Mouse (Mus musculus) brain, embryonic 14.5 days (tissue): ENCODE measurements around the gene Card10. TPM values are rescaled to one million over a fixed set of nuclear protein-coding genes. Genes with fewer than 3 reads are reported as not detected.

ENCODE experiments used
- DNase-seq: peaks from one replicate; pipeline ENCODE4 v3.0.0-alpha.2; 2011; ENCODE audit warnings: low read depth
- CTCF ChIP-seq: fragments of 200-500 bp; IDR thresholded peaks from 2 replicates; pipeline ENCODE4 v1.5.1; 2012; ENCODE audit warnings: inconsistent platforms, mild to moderate bottlenecking, moderate library complexity, borderline replicate concordance; ENCODE audit not compliant: insufficient read depth, insufficient read length; ENCODE audit errors: extremely low read depth
- POLR2A ChIP-seq: fragments of 200-500 bp; IDR thresholded peaks from 2 replicates; pipeline ENCODE4 v1.6.1; 2012; ENCODE audit warnings: mild to moderate bottlenecking, inconsistent platforms, borderline replicate concordance; ENCODE audit not compliant: poor library complexity, insufficient read depth, insufficient read length, severe bottlenecking; ENCODE audit errors: extremely low read depth
- polyA plus RNA-seq: library from polyadenylated mRNA; depleted of rRNA; stranded (reverse); fragments of >200 nt; gene quantifications from 2 replicates; pipeline ENCODE4 v1.2.3, GENCODE M21; 2012

The Card10 gene
- polyA plus RNA-seq, 1 experiment: 5.5 TPM

DNA sequence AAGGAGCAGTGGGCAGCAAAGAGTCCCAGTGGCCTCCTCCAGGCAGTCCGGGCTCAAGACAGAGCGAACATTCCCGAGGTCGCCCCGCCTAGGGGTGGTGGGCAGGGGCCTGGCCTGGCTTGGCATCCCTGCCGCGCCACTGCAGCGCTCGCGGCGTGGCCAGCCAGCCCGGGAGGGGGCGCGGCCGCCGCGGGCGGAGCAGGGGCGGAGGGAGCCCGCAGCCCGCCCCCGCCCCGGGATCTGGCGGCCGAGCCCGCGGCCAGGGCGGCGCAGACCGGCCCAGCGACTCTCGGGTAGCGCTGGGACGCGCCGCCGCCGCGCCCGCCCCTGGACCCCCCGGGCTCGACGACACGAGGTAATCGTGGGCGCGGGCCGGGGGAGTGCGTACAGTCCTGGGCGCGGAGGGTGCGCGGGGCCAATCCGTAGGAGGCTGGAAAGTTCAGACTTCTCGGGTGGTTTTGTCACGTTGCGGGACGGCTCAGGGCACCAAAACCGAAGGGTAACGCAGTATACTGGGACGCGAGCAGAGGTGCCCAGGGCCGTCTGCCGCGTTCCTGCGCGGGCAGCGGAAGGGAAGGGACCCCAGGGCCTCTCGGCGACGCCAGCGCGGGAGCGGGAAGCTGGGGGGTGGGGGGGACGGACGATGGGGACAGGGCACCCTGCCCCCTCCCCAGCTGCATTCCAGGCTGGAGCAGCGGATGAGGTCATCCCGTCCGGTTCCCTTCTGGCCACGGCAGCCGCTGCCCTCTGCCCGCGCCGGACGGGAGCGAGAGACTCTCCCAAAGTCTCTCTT lies 39.7 kb upstream of the Card10 start, which contains the start of gene Cdc42ep1:
TSS of gene Cdc42ep1 (plus strand) at position 254 of the 793 bp plus-strand sequence.
- DNase-seq: no peak
- TF ChIP-seq CTCF: no peak
- no peak for TF ChIP-seq POLR2A

DNA sequence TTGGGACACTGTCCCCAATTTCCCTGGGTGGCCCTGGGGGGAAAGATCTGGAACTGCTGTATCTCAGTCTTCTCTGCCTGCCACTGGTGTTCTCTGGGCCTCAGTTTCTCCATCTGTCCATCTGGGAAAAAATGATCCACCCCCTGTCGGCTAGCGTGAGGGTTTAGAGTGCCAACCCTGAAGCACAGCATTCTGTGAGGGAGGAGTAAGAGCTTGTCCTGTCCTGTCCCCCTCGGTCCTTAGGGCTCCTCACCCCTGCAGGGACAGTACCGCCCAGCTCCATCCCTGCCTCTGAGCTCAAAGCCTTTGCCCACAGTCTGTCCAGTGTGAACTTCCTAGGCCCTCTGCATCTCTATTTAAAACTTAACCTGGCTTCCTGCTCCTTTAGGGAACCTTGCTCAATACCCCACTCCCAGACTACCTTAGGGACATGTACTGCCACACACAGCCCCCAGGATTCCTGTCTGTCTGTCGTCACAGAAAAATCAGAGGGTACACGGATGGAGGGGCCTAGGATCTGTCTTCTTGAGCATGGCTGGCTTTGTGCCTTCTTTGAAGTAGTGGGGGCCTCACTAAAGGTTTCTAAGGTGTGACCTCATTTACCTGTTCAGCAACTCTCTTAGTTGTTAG lies 38.4 kb upstream of the Card10 start:
- TF ChIP-seq POLR2A: no peak
- TF ChIP-seq CTCF: no peak
- no peak for DNase-seq

DNA sequence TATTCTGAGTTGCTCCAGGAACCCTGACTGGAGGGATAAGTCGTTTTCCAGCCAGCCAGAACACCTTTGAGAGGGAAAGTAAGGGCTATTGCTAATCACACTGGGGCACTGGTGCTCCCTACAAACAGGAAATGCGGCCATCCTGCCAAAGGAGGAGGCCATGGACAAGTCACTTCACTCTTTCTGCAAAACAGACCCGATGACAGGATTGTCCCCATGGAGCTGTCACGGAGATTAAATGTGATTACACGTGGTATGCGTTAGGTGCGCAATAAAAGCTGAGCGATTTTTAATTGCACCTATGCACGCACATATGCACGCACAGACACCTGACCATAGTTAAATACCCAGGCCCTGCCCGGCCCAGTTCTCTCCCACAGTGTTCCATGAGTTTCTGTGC lies 37.9 kb upstream of the Card10 start:
- DNase-seq: no peak
- TF ChIP-seq CTCF (no peak), POLR2A (no peak)

GRCm38 (mm10) chr15:78840241-78840640 lies 37.4 kb upstream of the Card10 start:
- no peak for DNase-seq
- TF ChIP-seq CTCF (no peak), POLR2A (no peak)

GRCm38 (mm10) chr15:78839744-78840143 lies 36.9 kb upstream of the Card10 start:
- no peak for TF ChIP-seq POLR2A
- TF ChIP-seq CTCF: no peak
- DNase-seq: peak; percentile 83

DNA sequence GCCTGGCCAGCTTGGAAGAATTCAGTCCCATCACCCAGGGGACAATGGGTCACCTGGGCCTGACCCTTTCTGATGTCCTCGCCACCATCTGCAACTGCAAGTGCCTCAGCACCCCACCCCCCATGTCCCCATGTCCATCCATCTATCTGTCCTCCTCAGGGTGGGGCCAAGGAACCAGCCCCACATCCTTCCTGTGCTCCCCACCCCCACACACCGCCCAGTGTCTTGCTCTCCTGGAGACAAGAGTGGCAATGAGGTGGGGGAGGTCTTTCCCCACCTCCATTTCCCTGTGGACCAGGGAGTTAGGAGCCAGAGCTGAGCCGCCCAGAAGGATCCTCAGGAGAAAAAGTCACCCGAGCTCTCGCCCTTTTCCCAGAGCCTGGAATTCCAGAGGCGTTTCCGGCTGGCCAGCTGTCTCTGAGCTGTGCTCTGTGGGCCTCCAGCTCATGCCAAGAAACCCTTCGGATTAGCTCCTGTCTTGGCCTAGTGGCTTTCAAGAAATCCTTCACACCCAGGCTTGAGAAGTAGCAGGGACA lies 33.3 kb upstream of the Card10 start:
- DNase-seq: no peak
- TF ChIP-seq CTCF (no peak), POLR2A (no peak)

GRCm38 (mm10) chr15:78835200-78836085 lies 32.6 kb upstream of the Card10 start:
- peak; percentile 34 for DNase-seq
- TF ChIP-seq CTCF: no peak
- no peak for TF ChIP-seq POLR2A

DNA sequence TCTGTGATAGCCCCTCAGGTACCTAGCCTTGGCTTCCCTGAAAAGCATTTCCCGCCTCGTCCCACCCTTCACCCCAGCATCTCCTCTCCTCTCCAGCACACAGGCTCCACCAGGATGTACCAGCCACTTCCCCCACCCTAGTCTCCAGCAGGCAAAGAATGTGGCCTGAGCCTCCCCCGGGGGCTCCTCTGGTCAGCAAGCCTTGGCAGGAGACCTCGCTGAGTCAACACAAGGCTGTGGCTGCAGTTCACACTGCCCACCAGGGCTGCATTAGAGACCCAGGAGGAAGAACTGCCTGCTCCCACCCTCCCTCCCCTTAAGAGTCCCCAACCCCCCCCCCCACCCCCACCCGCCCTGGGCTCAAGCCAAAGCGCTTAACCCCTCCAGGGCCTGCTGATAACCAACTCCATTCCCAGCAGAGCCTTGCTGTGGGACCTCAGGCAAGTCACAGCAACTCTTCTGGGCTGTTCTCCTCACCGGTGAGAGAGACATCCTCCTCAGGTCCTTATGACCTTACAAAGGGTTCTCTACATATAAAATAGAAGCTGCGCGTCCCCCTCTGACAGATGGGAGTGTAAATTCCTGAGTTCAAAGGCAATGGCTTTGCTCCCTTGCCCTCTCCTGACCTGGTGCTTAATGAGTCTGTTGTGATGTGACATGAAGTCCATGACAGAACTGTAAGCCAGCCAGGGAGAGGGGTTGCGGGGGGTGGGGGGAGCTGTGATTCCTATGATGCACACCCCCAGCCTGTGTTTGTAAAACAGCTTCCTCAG lies 31.6 kb upstream of the Card10 start:
- TF ChIP-seq CTCF (no peak), POLR2A (no peak)

DNA sequence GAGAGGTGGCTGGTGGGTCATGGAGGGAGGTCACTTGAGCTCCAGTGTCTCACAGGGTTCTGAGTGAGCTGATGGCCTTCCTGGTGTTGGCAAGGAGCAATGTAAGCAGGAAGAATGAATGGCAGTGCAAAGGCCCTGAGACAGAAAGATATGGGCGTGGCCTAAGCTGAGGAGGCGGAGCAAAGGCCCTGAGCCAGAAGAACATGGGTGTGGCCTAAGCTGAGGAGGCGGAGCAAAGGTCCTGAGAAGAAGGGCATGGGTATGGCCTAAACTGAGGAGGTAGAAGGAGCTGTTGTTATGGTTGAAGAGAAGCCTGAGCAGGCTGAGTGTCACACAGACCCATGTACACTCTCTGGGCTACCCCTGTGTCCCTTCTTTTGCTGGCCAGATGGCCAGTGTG lies 30.7 kb upstream of the Card10 start:
- TF ChIP-seq CTCF: no peak
- no peak for TF ChIP-seq POLR2A
- no peak for DNase-seq

More for the DNA sequence above, 31.6 kb upstream of the Card10 start:
- no peak for DNase-seq

DNA sequence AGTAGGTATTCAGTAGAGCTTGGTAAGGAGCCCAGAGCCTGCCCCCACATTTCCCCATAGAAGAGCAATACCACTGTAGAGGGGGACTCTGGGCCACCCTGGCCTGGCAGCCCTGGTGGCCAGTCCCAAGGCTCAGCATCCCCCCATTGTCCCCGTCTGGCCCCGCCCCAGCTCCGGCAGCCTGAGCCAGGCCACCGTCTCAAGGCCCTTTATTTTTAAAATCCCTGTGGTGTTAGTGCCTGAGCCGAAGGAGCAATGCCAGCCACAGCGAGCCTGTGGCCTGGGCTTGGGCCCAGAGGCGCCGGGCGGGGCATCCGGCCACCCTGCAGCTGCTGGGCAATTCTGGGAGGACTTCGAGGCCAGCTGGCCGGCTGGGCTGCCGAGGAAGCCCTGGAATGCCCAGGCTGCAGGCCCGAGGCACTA lies 29.9 kb upstream of the Card10 start:
- DNase-seq: peak; percentile 85
- TF ChIP-seq CTCF (no peak), POLR2A (no peak)
